Mouse (Mus musculus) lung, adult 2 months (tissue): ENCODE results near the gene Lrrc51.

ENCODE experiments used
- CTCF ChIP-seq: fragments of 200-500 bp; IDR thresholded peaks from 2 replicates; pipeline ENCODE4 v1.5.1; 2011; ENCODE audit warnings: mild to moderate bottlenecking, low read length, control low read depth; ENCODE audit not compliant: insufficient read depth
- POLR2A ChIP-seq: fragments of 200-500 bp; IDR thresholded peaks from 2 replicates; pipeline ENCODE4 v1.6.1; 2011; ENCODE audit warnings: low read depth, mild to moderate bottlenecking, control low read depth, low read length, borderline replicate concordance; ENCODE audit errors: extremely low read depth

DNA sequence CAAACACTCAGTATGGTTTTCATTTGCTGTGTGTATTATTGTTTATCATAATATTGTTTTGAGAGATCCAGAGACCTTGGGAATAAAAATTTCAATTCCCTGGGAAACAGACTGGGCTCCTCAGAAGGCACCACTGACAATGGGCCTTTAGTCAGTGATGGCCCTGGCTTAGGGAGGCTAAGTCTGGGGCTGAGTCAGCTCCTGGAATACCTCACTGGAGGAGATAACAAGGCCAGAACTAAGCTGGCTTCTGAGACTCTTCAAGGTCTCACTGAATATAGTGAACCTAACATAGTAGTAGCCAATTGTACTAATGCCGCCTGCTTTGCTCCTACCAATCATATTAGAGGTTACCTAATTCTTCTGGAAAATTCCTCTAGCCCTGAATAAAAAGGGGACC is 57.7 kb downstream of the Lrrc51 start:
- no peak for TF ChIP-seq POLR2A
- no peak for TF ChIP-seq CTCF
